Mouse (Mus musculus) liver, adult 2 months (tissue): Measurements from ENCODE around the gene Uspl1. TPM values are rescaled to one million over a fixed set of nuclear protein-coding genes. Genes with fewer than 3 reads are reported as not detected.

Source experiments
- DNase-seq: peaks from one replicate; pipeline ENCODE4 v3.0.0-alpha.2; 2011; ENCODE audit warnings: low read depth, low spot score; ENCODE audit errors: extremely low read depth
- H3K27ac ChIP-seq: fragments of 200-500 bp; replicated peaks from 2 replicates; pipeline ENCODE4 v1.5.1; 2012; ENCODE audit warnings: low read depth, mild to moderate bottlenecking, control low read depth, inconsistent platforms, low read length; ENCODE audit not compliant: insufficient read depth
- H3K27me3 ChIP-seq: fragments of 200-500 bp; 2 replicates; pipeline ENCODE4 v1.6.1; 2012; ENCODE audit warnings: mild to moderate bottlenecking, moderate library complexity, low read length, inconsistent platforms; ENCODE audit not compliant: control insufficient read depth, insufficient read depth
- H3K36me3 ChIP-seq: fragments of 200-500 bp; 2 replicates; pipeline ENCODE4 v1.6.1; 2012; ENCODE audit warnings: low read length, inconsistent platforms; ENCODE audit not compliant: control insufficient read depth, insufficient read depth
- H3K4me1 ChIP-seq: fragments of 200-500 bp; 2 replicates; pipeline ENCODE4 v1.6.1; 2011; ENCODE audit warnings: low read length; ENCODE audit not compliant: control insufficient read depth, insufficient read depth
- H3K4me3 ChIP-seq: fragments of 200-500 bp; 2 replicates; pipeline ENCODE4 v1.5.1; 2011; ENCODE audit warnings: low read depth, mild to moderate bottlenecking, control low read depth, low read length, moderate library complexity; ENCODE audit not compliant: insufficient read depth
- H3K79me2 ChIP-seq: fragments of 200-500 bp; 2 replicates; pipeline ENCODE4 v1.6.1; 2012; ENCODE audit warnings: inconsistent platforms, mild to moderate bottlenecking, low read length, moderate library complexity; ENCODE audit not compliant: control insufficient read depth, insufficient read depth
- H3K9ac ChIP-seq: fragments of 200-500 bp; 2 replicates; pipeline ENCODE4 v1.6.1; 2012; ENCODE audit warnings: low read depth, mild to moderate bottlenecking, control low read depth, inconsistent platforms, low read length
- CTCF ChIP-seq: fragments of 200-500 bp; IDR thresholded peaks from 2 replicates; pipeline ENCODE4 v1.5.1; 2011; ENCODE audit warnings: low read depth, low read length, control low read depth
- POLR2A ChIP-seq: fragments of 200-500 bp; IDR thresholded peaks from 2 replicates; pipeline ENCODE4 v1.6.1; 2011; ENCODE audit warnings: low read length, control low read depth; ENCODE audit not compliant: insufficient read depth; ENCODE audit errors: extremely low read depth
- WGBS: fragments of 180-500 bp; shearing (Covaris S2); methylation state at CpG from one replicate; pipeline ENCODE4 v1.1.7; 2018; 5-methylcytosine and 5-hydroxymethylcytosine counted together
- polyA plus RNA-seq: library from polyadenylated mRNA; depleted of rRNA; stranded (reverse); fragments of >200 nt; gene quantifications from 2 replicates; pipeline ENCODE4 v1.2.3, GENCODE M21; 2012
- total RNA-seq: library from RNA; depleted of rRNA; stranded (reverse); fragments of >200 nt; gene quantifications from 2 replicates; pipeline ENCODE4 v1.2.3, GENCODE M21; 2014

Uspl1 gene
- total and polyA plus RNA-seq, 2 experiments: 6.2 to 17.1 TPM

- Histone ChIP-seq H3K36me3 (no peaks in the 10 kb centered on the region), H3K9ac (no peak overlapping the region), H3K4me1 (no peaks in the 10 kb centered on the region), H3K27me3 (no peaks in the 10 kb centered on the region), H3K27ac (no peak overlapping the region), H3K79me2 (no peaks in the 10 kb centered on the region), H3K4me3 (no peak overlapping the region)
- WGBS: 73% methylated on average over 7 of the region's 7 CpGs
- TF ChIP-seq CTCF: no peak
- no peak for TF ChIP-seq POLR2A
- DNase-seq: peak; percentile 35
Observed at GRCm38 (mm10) chr5:149235002-149235401, 50.9 kb downstream of the Uspl1 start.

GRCm38 (mm10) chr5:149237221-149237950 is 53.2 kb downstream of the Uspl1 start:
- Histone ChIP-seq H3K27ac (no peak overlapping the region), H3K4me1 (no peaks in the 10 kb centered on the region), H3K4me3 (no peak overlapping the region), H3K79me2 (no peaks in the 10 kb centered on the region), H3K9ac (no peak overlapping the region), H3K27me3 (no peaks in the 10 kb centered on the region), H3K36me3 (no peaks in the 10 kb centered on the region)
- DNase-seq: no peak
- WGBS: 84% methylated on average over 24 of the region's 24 CpGs
- TF ChIP-seq CTCF (no peak), POLR2A (no peak)

- TF ChIP-seq CTCF (no peak), POLR2A (no peak)
- Histone ChIP-seq H3K27me3 (no peaks in the 10 kb centered on the region), H3K9ac (no peak overlapping the region), H3K36me3 (no peaks in the 10 kb centered on the region), H3K4me1 (peaks cover 2% of the 10 kb centered on the region; the same call in 1 of the 2 replicates), H3K79me2 (no peaks in the 10 kb centered on the region), H3K4me3 (no peak overlapping the region), H3K27ac (no peak overlapping the region)
- DNase-seq: no peak
- 88% methylated on average over 5 of the region's 5 CpGs for WGBS
Observed at GRCm38 (mm10) chr5:149242467-149242866, 58.3 kb downstream of the Uspl1 start.

GRCm38 (mm10) chr5:149243053-149243452 is 58.9 kb downstream of the Uspl1 start:
- H3K27me3 ChIP-seq: no peaks in the 10 kb centered on the region
- no peak for DNase-seq
- TF ChIP-seq CTCF (no peak), POLR2A (no peak)
- WGBS: 60% methylated on average over 5 of the region's 5 CpGs
- peaks cover 2% of the 10 kb centered on the region; the same call in 1 of the 2 replicates for H3K4me1 ChIP-seq
- no peak overlapping the region for H3K4me3 ChIP-seq
- H3K36me3 ChIP-seq: no peaks in the 10 kb centered on the region
- H3K27ac ChIP-seq: no peak overlapping the region
- no peaks in the 10 kb centered on the region for H3K79me2 ChIP-seq
- no peak overlapping the region for H3K9ac ChIP-seq

- Histone ChIP-seq H3K4me1 (peaks cover 2% of the 10 kb centered on the region; the same call in 1 of the 2 replicates), H3K27me3 (no peaks in the 10 kb centered on the region), H3K9ac (peak overlapping the region; percentile 4; the same call in 1 of the 2 replicates), H3K4me3 (no peak overlapping the region), H3K79me2 (no peaks in the 10 kb centered on the region), H3K27ac (peak overlapping the region; percentile 26), H3K36me3 (no peaks in the 10 kb centered on the region)
- WGBS: 50% methylated on average over 9 of the region's 9 CpGs
- no peak for TF ChIP-seq POLR2A
- no peak for TF ChIP-seq CTCF
- no peak for DNase-seq
Observed at GRCm38 (mm10) chr5:149245391-149245964, 61.3 kb downstream of the Uspl1 start.
